Mouse (Mus musculus): ENCODE measurements around the gene Noc2l. TPM values are rescaled to one million over a fixed set of nuclear protein-coding genes. Genes with fewer than 3 reads are reported as not detected.
A peak's percentile ranks its signal among the peaks of the same experiment; 100 is the strongest.

Gene Noc2l
- polyA plus RNA-seq, 1 experiment from 2014 or later: 38.1 TPM

- Histone ChIP-seq H3K9me3 (replicated peaks; ENCODE audit: control insufficient read depth, low read length) (no peaks in the 10 kb centered on the region), H3K27ac (ENCODE audit: low read length) (peak within 1 kb of the TSS; percentile 94), H3K4me2 (ENCODE audit: low read depth, low read length) (peak within 1 kb of the TSS; percentile 74), H3K36me3 (ENCODE audit: control insufficient read depth, insufficient read depth) (0 out of 2 replicates have a peak, but pooled peaks cover 9% of the 10 kb centered on the region), H3K9ac (ENCODE audit: low read length) (peak within 1 kb of the TSS; percentile 93), H3K4me1 (ENCODE audit: control insufficient read depth, insufficient read depth, low read length) (peaks cover 29% of the 10 kb centered on the region), H3K4me3 (ENCODE audit: low read length) (peak within 1 kb of the TSS; percentile 96), H3K27me3 (ENCODE audit: control insufficient read depth, insufficient read depth, low read length) (no peaks in the 10 kb centered on the region)
- under 1% methylated on average over 62 of the region's 88 CpGs for WGBS
- peak; percentile 82 for ATAC-seq (replicated peaks; ENCODE audit: extremely low read depth, insufficient read depth, low FRiP score)
These were observed 38.5 kb upstream of the Noc2l start, which contains the start of gene Agrn for GRCm38 (mm10) chr4:156197131-156197828. Agrn (minus strand) TSS chr4:156197488.

GRCm38 (mm10) chr4:156197829-156198205 lies 38.0 kb upstream of the Noc2l start:
- H3K27me3 ChIP-seq (ENCODE audit: control insufficient read depth, insufficient read depth, low read length): no peaks in the 10 kb centered on the region
- H3K9ac ChIP-seq (ENCODE audit: low read length): peak overlapping the region; percentile 78
- 0 out of 2 replicates have a peak, but pooled peaks cover 9% of the 10 kb centered on the region for H3K36me3 ChIP-seq (ENCODE audit: control insufficient read depth, insufficient read depth)
- under 1% methylated on average over 25 of the region's 26 CpGs for WGBS
- H3K4me2 ChIP-seq (ENCODE audit: low read depth, low read length): peak overlapping the region; percentile 74
- H3K4me1 ChIP-seq (ENCODE audit: control insufficient read depth, insufficient read depth, low read length): peaks cover 29% of the 10 kb centered on the region
- H3K9me3 ChIP-seq (replicated peaks; ENCODE audit: control insufficient read depth, low read length): no peaks in the 10 kb centered on the region
- peak overlapping the region; percentile 94 for H3K27ac ChIP-seq (ENCODE audit: low read length)
- peak overlapping the region; percentile 96 for H3K4me3 ChIP-seq (ENCODE audit: low read length)
- peak; percentile 91 for ATAC-seq (replicated peaks; ENCODE audit: extremely low read depth, insufficient read depth, low FRiP score)

DNA sequence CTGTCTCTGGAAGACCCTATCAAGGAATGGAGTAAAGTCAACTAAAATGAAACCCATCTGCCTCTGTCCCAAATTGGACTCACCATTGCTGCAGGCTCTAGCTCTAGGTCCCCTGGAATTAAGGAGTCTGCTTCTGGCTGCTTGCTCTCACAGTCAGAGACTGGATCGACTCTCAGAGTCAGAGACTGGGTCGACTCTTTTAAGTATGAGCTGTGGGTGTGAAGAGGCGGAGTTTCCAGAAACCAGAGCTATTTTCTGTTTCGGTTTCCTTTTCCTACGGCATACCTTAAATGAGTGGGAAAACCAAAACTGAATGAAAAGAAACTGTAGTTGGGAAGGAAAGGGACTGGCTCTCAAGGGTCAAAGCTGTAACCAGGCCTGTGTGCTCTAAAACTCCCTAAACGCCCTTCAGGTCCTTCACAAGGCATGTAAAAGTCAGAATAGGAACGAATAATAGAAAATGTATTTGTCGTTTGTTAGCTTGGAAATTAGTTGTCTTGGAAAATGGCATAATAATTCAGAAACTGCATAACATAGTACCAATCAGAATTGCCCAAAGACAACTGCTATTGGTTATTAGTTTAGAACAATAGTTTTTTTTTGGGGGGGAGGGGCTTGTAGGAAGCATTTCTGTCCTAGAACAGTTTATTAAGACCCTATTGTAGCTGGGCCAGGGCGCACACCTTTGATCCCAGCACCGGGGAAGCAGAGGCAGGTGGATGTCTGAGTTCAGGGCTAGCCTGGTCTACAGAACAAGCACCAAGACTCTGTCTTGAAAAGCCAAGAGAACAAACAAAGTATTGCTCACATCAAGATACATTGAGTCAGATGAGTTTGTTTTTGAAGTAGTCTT lies 35.0 kb upstream of the Noc2l start, which contains the start of gene Isg15:
Isg15 (minus strand) TSS at position 196 of the 853 bp plus-strand sequence.
- H3K27me3 ChIP-seq (ENCODE audit: control insufficient read depth, insufficient read depth, low read length): peaks cover 3% of the 10 kb centered on the region
- 58% methylated on average over 10 of the region's 10 CpGs for WGBS
- peak within 1 kb of the TSS; percentile 48; the same call in 1 of the 2 replicates for H3K27ac ChIP-seq (ENCODE audit: low read length)
- no peak for ATAC-seq (replicated peaks; ENCODE audit: extremely low read depth, insufficient read depth, low FRiP score)
- H3K9ac ChIP-seq (ENCODE audit: low read length): 0 out of 2 replicates have a peak within 1 kb of the TSS, but pooled peaks have one; percentile 25
- peaks cover 30% of the 10 kb centered on the region for H3K4me1 ChIP-seq (ENCODE audit: control insufficient read depth, insufficient read depth, low read length)
- no peaks in the 10 kb centered on the region for H3K36me3 ChIP-seq (ENCODE audit: control insufficient read depth, insufficient read depth)
- no peaks in the 10 kb centered on the region for H3K9me3 ChIP-seq (replicated peaks; ENCODE audit: control insufficient read depth, low read length)
- peak within 1 kb of the TSS; percentile 19; the same call in 1 of the 2 replicates for H3K4me3 ChIP-seq (ENCODE audit: low read length)
- H3K4me2 ChIP-seq (ENCODE audit: low read depth, low read length): peak within 1 kb of the TSS; percentile 50

DNA sequence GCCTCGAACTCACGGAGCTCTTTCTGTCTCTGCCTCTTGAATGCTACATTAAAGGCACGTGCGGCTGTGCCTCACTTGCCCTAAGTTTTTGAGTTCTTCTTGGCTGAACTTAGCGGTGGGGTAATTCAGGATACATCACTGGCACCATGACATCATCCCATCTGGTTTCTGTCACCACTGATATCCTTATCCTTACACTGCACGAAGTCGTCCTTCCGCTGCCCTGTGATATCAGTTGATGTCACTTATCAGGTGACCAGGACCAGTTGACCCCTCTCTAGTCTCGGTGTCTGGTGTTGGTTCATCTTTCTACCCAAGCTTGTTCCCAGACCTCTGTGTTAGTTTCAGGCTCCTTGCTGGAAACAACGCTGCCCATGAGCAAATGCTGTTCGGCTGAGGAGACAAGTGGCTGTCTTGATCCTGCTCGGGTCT lies 33.3 kb upstream of the Noc2l start:
- Histone ChIP-seq H3K4me2 (ENCODE audit: low read depth, low read length) (peak overlapping the region; percentile 98), H3K4me1 (ENCODE audit: control insufficient read depth, insufficient read depth, low read length) (peaks cover 26% of the 10 kb centered on the region), H3K27ac (ENCODE audit: low read length) (peak overlapping the region; percentile 85), H3K9me3 (replicated peaks; ENCODE audit: control insufficient read depth, low read length) (no peaks in the 10 kb centered on the region; the same call in 1 of the 2 replicates), H3K4me3 (ENCODE audit: low read length) (peak overlapping the region; percentile 81), H3K36me3 (ENCODE audit: control insufficient read depth, insufficient read depth) (0 out of 2 replicates have a peak, but pooled peaks cover 4% of the 10 kb centered on the region), H3K9ac (ENCODE audit: low read length) (peak overlapping the region; percentile 83), H3K27me3 (ENCODE audit: control insufficient read depth, insufficient read depth, low read length) (peaks cover 3% of the 10 kb centered on the region)
- WGBS: 15% methylated on average over 12 of the region's 12 CpGs
- no peak for ATAC-seq (replicated peaks; ENCODE audit: extremely low read depth, insufficient read depth, low FRiP score)

GRCm38 (mm10) chr4:156203001-156203412 lies 32.8 kb upstream of the Noc2l start, which contains the start of gene AW011738:
AW011738 (plus strand) TSS chr4:156203304.
- H3K4me1 ChIP-seq (ENCODE audit: control insufficient read depth, insufficient read depth, low read length): peaks cover 26% of the 10 kb centered on the region
- 0 out of 2 replicates have a peak, but pooled peaks cover 5% of the 10 kb centered on the region for H3K36me3 ChIP-seq (ENCODE audit: control insufficient read depth, insufficient read depth)
- WGBS: under 1% methylated on average over 35 of the region's 39 CpGs
- peak within 1 kb of the TSS; percentile 83 for H3K9ac ChIP-seq (ENCODE audit: low read length)
- peaks cover 3% of the 10 kb centered on the region for H3K27me3 ChIP-seq (ENCODE audit: control insufficient read depth, insufficient read depth, low read length)
- peak within 1 kb of the TSS; percentile 81 for H3K4me3 ChIP-seq (ENCODE audit: low read length)
- peak; percentile 85 for ATAC-seq (replicated peaks; ENCODE audit: extremely low read depth, insufficient read depth, low FRiP score)
- H3K4me2 ChIP-seq (ENCODE audit: low read depth, low read length): peak within 1 kb of the TSS; percentile 98
- no peaks in the 10 kb centered on the region; the same call in 1 of the 2 replicates for H3K9me3 ChIP-seq (replicated peaks; ENCODE audit: control insufficient read depth, low read length)
- peak within 1 kb of the TSS; percentile 85 for H3K27ac ChIP-seq (ENCODE audit: low read length)

- Histone ChIP-seq H3K36me3 (ENCODE audit: control insufficient read depth, insufficient read depth) (peaks cover 9% of the 10 kb centered on the region; the same call in 1 of the 2 replicates), H3K4me3 (ENCODE audit: low read length) (peak overlapping the region; percentile 81), H3K27me3 (ENCODE audit: control insufficient read depth, insufficient read depth, low read length) (peaks cover 3% of the 10 kb centered on the region), H3K4me1 (ENCODE audit: control insufficient read depth, insufficient read depth, low read length) (peaks cover 24% of the 10 kb centered on the region), H3K4me2 (ENCODE audit: low read depth, low read length) (peak overlapping the region; percentile 98), H3K9ac (ENCODE audit: low read length) (peak overlapping the region; percentile 83), H3K9me3 (replicated peaks; ENCODE audit: control insufficient read depth, low read length) (no peaks in the 10 kb centered on the region; the same call in 1 of the 2 replicates), H3K27ac (ENCODE audit: low read length) (peak overlapping the region; percentile 85)
- ATAC-seq (replicated peaks; ENCODE audit: extremely low read depth, insufficient read depth, low FRiP score): peak; percentile 49
- WGBS: under 1% methylated on average over 49 of the region's 49 CpGs
These were observed 32.2 kb upstream of the Noc2l start for GRCm38 (mm10) chr4:156203413-156204131.

- Histone ChIP-seq H3K27me3 (ENCODE audit: control insufficient read depth, insufficient read depth, low read length) (peaks cover 3% of the 10 kb centered on the region), H3K27ac (ENCODE audit: low read length) (no peak overlapping the region), H3K9me3 (replicated peaks; ENCODE audit: control insufficient read depth, low read length) (no peaks in the 10 kb centered on the region; the same call in 1 of the 2 replicates), H3K4me1 (ENCODE audit: control insufficient read depth, insufficient read depth, low read length) (peaks cover 11% of the 10 kb centered on the region; the same call in 1 of the 2 replicates), H3K4me2 (ENCODE audit: low read depth, low read length) (no peak overlapping the region), H3K4me3 (ENCODE audit: low read length) (no peak overlapping the region), H3K36me3 (ENCODE audit: control insufficient read depth, insufficient read depth) (peaks cover 9% of the 10 kb centered on the region; the same call in 1 of the 2 replicates), H3K9ac (ENCODE audit: low read length) (no peak overlapping the region)
- WGBS: 89% methylated on average over 4 of the region's 4 CpGs
- no peak for ATAC-seq (replicated peaks; ENCODE audit: extremely low read depth, insufficient read depth, low FRiP score)
These were observed 26.9 kb upstream of the Noc2l start for GRCm38 (mm10) chr4:156208872-156209271.

GRCm38 (mm10) chr4:156209963-156210635 lies 25.7 kb upstream of the Noc2l start:
- no peak overlapping the region for H3K4me3 ChIP-seq (ENCODE audit: low read length)
- peaks cover 9% of the 10 kb centered on the region; the same call in 1 of the 2 replicates for H3K36me3 ChIP-seq (ENCODE audit: control insufficient read depth, insufficient read depth)
- H3K27ac ChIP-seq (ENCODE audit: low read length): no peak overlapping the region
- ATAC-seq (replicated peaks; ENCODE audit: extremely low read depth, insufficient read depth, low FRiP score): no peak
- H3K9ac ChIP-seq (ENCODE audit: low read length): peak overlapping the region; percentile 25; the same call in 1 of the 2 replicates
- H3K9me3 ChIP-seq (replicated peaks; ENCODE audit: control insufficient read depth, low read length): no peaks in the 10 kb centered on the region; the same call in 1 of the 2 replicates
- 63% methylated on average over 13 of the region's 13 CpGs for WGBS
- no peak overlapping the region for H3K4me2 ChIP-seq (ENCODE audit: low read depth, low read length)
- no peaks in the 10 kb centered on the region for H3K27me3 ChIP-seq (ENCODE audit: control insufficient read depth, insufficient read depth, low read length)
- H3K4me1 ChIP-seq (ENCODE audit: control insufficient read depth, insufficient read depth, low read length): peaks cover 4% of the 10 kb centered on the region; the same call in 1 of the 2 replicates

Measured in heart, embryonic 16.5 days (tissue).